ENCODE assay signal across 30 mouse cellular contexts in the genomic region with DNA sequence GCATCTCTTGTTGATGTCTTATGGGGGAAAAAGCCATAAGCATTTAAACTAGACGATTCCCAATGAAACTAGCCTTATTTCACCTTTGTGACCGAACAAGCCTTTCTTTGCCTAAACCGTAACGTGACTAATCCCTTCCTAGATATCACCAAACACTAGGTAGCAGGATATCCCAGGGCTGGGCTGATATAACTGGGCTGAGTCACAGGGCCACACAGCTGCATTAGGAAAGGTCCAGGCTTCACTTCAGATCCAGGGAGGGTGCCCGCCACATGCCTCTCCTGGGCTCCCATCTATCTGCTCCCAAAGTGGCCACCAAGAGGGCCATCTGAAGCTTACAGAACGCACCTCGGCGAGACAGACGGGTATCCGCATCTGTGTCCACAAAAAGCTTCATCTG.
"Had no signal": no experiment of that assay in that cellular context is flagged by ENCODE, and none has a peak within 500 bp of the region (broad histone marks: within the 10 kb centered on the region; RNA-seq: fewer than 3 reads in every experiment).

No protein-coding gene starts in this region.

- H3K4me2 ChIP-seq: limb, embryonic 12.5 days; limb, embryonic 13.5 days; limb, embryonic 15.5 days; liver, embryonic 11.5 days; liver, embryonic 12.5 days; liver, embryonic 13.5 days; liver, embryonic 15.5 days; lung, embryonic 14.5 days; lung, embryonic 15.5 days; midbrain, embryonic 11.5 days; midbrain, embryonic 12.5 days; midbrain, embryonic 13.5 days; midbrain, embryonic 15.5 days had no signal

- H3K27ac ChIP-seq: limb, embryonic 10.5 days; limb, embryonic 12.5 days; limb, embryonic 13.5 days; limb, embryonic 15.5 days; liver, embryonic 12.5 days; liver, embryonic 13.5 days; liver, embryonic 14.5 days; liver, embryonic 15.5 days; lung, embryonic 15.5 days; macrophage; midbrain, embryonic 10.5 days; midbrain, embryonic 12.5 days; midbrain, embryonic 13.5 days; midbrain, embryonic 15.5 days had no signal

- H3K4me1 ChIP-seq: midbrain, embryonic 15.5 days had no signal

- H3K4me3 ChIP-seq: limb, embryonic 10.5 days; limb, embryonic 12.5 days; limb, embryonic 13.5 days; limb, embryonic 15.5 days; liver, embryonic 12.5 days; liver, embryonic 13.5 days; liver, embryonic 15.5 days; lung, embryonic 15.5 days; megakaryocyte, embryonic 14.5 days; midbrain, embryonic 10.5 days; midbrain, embryonic 12.5 days; midbrain, embryonic 13.5 days; midbrain, embryonic 15.5 days; myocyte had no signal

- ATAC-seq: liver, embryonic 12.5 days; liver, postnatal 0 days; lung, postnatal 0 days; midbrain, embryonic 13.5 days; midbrain, embryonic 15.5 days; midbrain, embryonic 16.5 days had no signal

- H3K27me3 ChIP-seq: limb, embryonic 12.5 days; limb, embryonic 13.5 days; limb, embryonic 15.5 days; liver, embryonic 12.5 days; liver, embryonic 13.5 days; liver, embryonic 15.5 days; lung, embryonic 15.5 days; megakaryocyte, embryonic 14.5 days; midbrain, embryonic 12.5 days; midbrain, embryonic 13.5 days; midbrain, embryonic 15.5 days had no signal

- DNase-seq: left cerebral cortex, postnatal 4 days; liver; liver, embryonic 13.5 days; liver, postnatal 0 days; lung, adult 18-20 months; lung, adult 2 months; lung, embryonic 14.5 days; lung, postnatal 10 days; lung, postnatal 14 days; lung, postnatal 36 days; midbrain, embryonic 14.5 days had no signal

- H3K9me3 ChIP-seq: limb, embryonic 10.5 days; limb, embryonic 12.5 days; limb, embryonic 13.5 days; limb, embryonic 15.5 days; liver, embryonic 12.5 days; liver, embryonic 13.5 days; liver, embryonic 15.5 days; lung, embryonic 15.5 days; megakaryocyte, embryonic 14.5 days; midbrain, embryonic 10.5 days; midbrain, embryonic 12.5 days; midbrain, embryonic 13.5 days; midbrain, embryonic 15.5 days had no signal

- H3K9ac ChIP-seq: limb, embryonic 12.5 days; limb, embryonic 13.5 days; limb, embryonic 15.5 days; liver, embryonic 12.5 days; liver, embryonic 13.5 days; liver, embryonic 14.5 days; liver, embryonic 15.5 days; liver, postnatal 0 days; lung, embryonic 14.5 days; lung, embryonic 15.5 days; midbrain, embryonic 12.5 days; midbrain, embryonic 13.5 days; midbrain, embryonic 15.5 days had no signal
